Mouse (Mus musculus) embryo, embryonic 11 days (tissue): ENCODE measurements around the gene Prss2.

ENCODE experiments used
- DNase-seq: peaks from one replicate; pipeline ENCODE4 v3.0.0-alpha.2; 2015

Prss2 gene

DNA sequence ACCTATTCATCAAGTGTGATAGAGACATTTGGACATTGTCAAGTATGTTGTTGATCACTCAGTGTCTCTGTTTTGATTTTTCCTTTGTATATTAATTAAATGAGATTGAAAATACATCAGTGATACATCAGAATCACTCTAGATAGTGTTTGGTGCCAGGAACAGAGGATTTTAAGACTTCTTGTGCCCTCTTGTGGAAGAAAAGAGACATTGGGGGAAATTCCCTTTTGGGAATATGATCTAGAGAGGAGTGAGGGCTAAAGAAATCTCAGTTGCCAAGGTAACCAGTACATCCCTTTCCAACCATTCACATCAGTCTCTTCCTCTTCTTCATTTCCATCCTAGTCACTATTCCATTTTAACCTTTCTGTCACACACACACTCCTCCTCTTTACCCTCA lies 34.8 kb downstream of the Prss2 start:
- peak; percentile 41 for DNase-seq

DNA sequence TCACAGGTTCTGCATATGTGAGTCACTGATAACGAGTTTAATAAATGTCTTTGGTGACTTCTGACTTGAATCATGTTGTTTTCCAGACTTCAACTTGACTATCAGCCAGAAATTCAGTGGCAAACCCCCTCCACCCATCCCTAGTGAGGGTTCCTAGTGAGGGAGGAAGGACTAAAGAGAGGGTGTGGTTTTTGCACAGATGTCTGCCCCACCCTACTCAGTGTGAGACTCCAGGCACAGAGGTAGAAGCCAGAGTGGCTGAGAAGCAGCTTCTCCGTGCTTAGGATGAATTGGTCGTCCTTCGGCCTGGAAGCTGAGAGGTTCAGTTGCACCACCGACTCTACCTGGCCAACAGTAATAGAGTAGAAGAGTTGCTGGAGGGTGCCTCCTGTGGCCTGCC lies 35.9 kb downstream of the Prss2 start:
- DNase-seq = no peak

DNA sequence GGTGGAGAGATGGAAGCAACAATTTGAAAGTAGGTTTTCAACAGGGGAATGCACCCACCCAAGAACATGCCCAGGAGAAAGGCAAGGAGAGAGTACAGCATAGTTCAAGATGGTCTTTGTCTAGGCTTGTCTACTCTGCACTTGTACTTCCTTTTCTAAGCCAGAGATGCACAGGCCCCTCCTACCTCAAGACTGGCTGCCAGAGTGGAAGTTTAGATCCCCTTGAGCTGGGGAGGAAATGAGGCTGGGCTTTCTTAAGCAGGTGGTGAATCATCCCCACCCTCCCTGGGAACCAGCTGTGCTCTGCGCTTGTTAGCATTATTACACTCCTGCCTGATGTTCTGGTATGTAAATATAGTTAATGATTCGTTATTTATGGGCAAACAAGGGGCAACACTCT lies 36.7 kb downstream of the Prss2 start:
- no peak for DNase-seq

GRCm38 (mm10) chr6:41559331-41559730 lies 37.7 kb downstream of the Prss2 start:
- DNase-seq = no peak

GRCm38 (mm10) chr6:41560273-41560672 lies 38.7 kb downstream of the Prss2 start:
- no peak for DNase-seq

GRCm38 (mm10) chr6:41562598-41562997 lies 41.0 kb downstream of the Prss2 start:
- no peak for DNase-seq

- DNase-seq = peak; percentile 22
These were observed 41.7 kb downstream of the Prss2 start for GRCm38 (mm10) chr6:41563104-41563951.

DNA sequence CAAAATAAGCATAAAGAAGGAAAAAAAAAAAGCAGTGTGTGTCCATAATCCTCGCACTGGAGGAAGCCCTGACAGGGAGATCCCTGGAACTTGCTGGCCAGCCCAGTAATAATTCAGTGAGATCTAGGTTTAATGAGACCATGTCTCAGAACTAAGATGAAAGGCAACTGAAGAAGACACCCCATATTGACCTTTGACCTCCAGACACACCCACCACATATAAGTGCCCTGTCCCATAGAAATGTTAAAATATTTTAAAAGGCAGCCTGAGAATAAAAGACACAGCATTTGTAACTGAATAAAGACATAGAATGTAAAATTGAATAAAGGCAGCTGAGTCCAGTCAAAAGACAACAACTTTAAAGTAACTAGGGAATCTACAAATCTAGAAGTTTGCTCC lies 43.7 kb downstream of the Prss2 start:
- no peak for DNase-seq

DNA sequence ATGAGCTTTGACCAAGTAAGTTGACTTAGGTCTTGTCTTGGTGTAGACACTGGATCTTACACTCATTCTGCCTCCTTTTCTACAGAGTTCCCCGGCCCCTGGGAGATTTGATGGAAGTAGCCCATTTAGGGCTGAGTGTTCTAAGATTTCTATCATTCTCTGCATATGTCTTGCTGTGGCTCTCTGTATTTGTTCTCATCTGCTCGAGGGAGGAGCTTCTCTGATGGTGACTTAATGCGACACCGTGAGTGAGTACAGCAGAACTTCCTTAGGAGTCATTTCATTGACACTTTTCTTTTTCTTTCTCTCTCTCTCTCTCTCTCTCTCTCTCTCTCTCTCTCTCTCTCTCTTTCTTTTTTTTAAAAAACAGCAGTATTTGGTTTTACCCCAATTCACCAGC lies 45.4 kb downstream of the Prss2 start:
- DNase-seq = no peak

- no peak for DNase-seq
These were observed 47.5 kb downstream of the Prss2 start for GRCm38 (mm10) chr6:41569078-41569477.
